Mouse (Mus musculus) limb, embryonic 13.5 days (tissue): ENCODE measurements around the gene Gse1. TPM values are rescaled to one million over a fixed set of nuclear protein-coding genes. Genes with fewer than 3 reads are reported as not detected.
A peak's percentile ranks its signal among the peaks of the same experiment; 100 is the strongest.

Source experiments
- ATAC-seq: fragments of 200-750 bp; cut with Nextera tagmentation; 2 replicates; pipeline ENCODE4 v1.8.0; 2017; ENCODE audit warnings: low read depth, moderate number of reproducible peaks, moderate TSS enrichment; ENCODE audit not compliant: low FRiP score
- H3K27ac ChIP-seq: fragments of 300-500 bp; sonication (generic); 2 replicates; pipeline ENCODE4 v1.5.1; 2015; ENCODE audit warnings: inconsistent platforms, mild to moderate bottlenecking, moderate library complexity
- H3K27me3 ChIP-seq: fragments of 300-500 bp; sonication (generic); 2 replicates; pipeline ENCODE4 v1.6.1; 2015; ENCODE audit warnings: mild to moderate bottlenecking, inconsistent platforms
- H3K36me3 ChIP-seq: fragments of 300-500 bp; sonication (generic); 2 replicates; pipeline ENCODE4 v1.6.1; 2015; ENCODE audit warnings: inconsistent platforms, mild to moderate bottlenecking, moderate library complexity
- H3K4me1 ChIP-seq: fragments of 300-500 bp; sonication (generic); 2 replicates; pipeline ENCODE4 v1.6.1; 2015; ENCODE audit warnings: inconsistent platforms
- H3K4me2 ChIP-seq: fragments of 300-500 bp; sonication (generic); replicated peaks from 2 replicates; pipeline ENCODE4 v1.6.1; 2015; ENCODE audit warnings: inconsistent platforms, mild to moderate bottlenecking, moderate library complexity
- H3K4me3 ChIP-seq: fragments of 300-500 bp; sonication (generic); 2 replicates; pipeline ENCODE4 v1.5.1; 2015; ENCODE audit warnings: moderate library complexity, mild to moderate bottlenecking, inconsistent platforms
- H3K9ac ChIP-seq: fragments of 300-500 bp; sonication (generic); 2 replicates; pipeline ENCODE4 v1.6.1; 2015; ENCODE audit warnings: mild to moderate bottlenecking, inconsistent platforms
- H3K9me3 ChIP-seq: fragments of 300-500 bp; sonication (generic); 2 replicates; pipeline ENCODE4 v1.6.1; 2016; ENCODE audit warnings: inconsistent platforms
- WGBS: fragments of 180-500 bp; shearing (Covaris S2); methylation state at CpG from one replicate; pipeline ENCODE4 v1.1.7; 2015; 5-methylcytosine and 5-hydroxymethylcytosine counted together
- polyA plus RNA-seq: library from polyadenylated mRNA; unstranded; fragments of >200 nt; fragmentation: Nextera tagmentation; extraction: Ambion mirVana; gene quantifications from 2 replicates; pipeline ENCODE4 v1.2.1, GENCODE M21; 2015

Gse1 gene
- polyA plus RNA-seq, 1 experiment from 2014 or later: 6.9 TPM

- H3K36me3 ChIP-seq: no peaks in the 10 kb centered on the region
- no peaks in the 10 kb centered on the region for H3K9me3 ChIP-seq
- no peak overlapping the region for H3K9ac ChIP-seq
- no peaks in the 10 kb centered on the region for H3K27me3 ChIP-seq
- 32% methylated on average over 5 of the region's 5 CpGs for WGBS
- ATAC-seq: no peak
- H3K4me1 ChIP-seq: peaks cover 87% of the 10 kb centered on the region
- H3K27ac ChIP-seq: peak overlapping the region; percentile 48; the same call in 1 of the 2 replicates
- no peak overlapping the region for H3K4me2 ChIP-seq
- no peak overlapping the region for H3K4me3 ChIP-seq
These were observed 68.7 kb downstream of the Gse1 start for GRCm38 (mm10) chr8:120297000-120297399.

GRCm38 (mm10) chr8:120298601-120299532 lies 70.6 kb downstream of the Gse1 start:
- H3K9ac ChIP-seq: peak overlapping the region; percentile 45; the same call in 1 of the 2 replicates
- peak; percentile 68 for ATAC-seq
- H3K36me3 ChIP-seq: no peaks in the 10 kb centered on the region
- H3K9me3 ChIP-seq: no peaks in the 10 kb centered on the region
- H3K27me3 ChIP-seq: no peaks in the 10 kb centered on the region
- peak overlapping the region; percentile 35 for H3K4me2 ChIP-seq
- 0 out of 2 replicates have a peak overlapping the region, but pooled peaks have one; percentile 7 for H3K4me3 ChIP-seq
- WGBS: 25% methylated on average over 22 of the region's 22 CpGs
- peak overlapping the region; percentile 89 for H3K27ac ChIP-seq
- peaks cover 84% of the 10 kb centered on the region for H3K4me1 ChIP-seq

GRCm38 (mm10) chr8:120300601-120301141 lies 72.4 kb downstream of the Gse1 start:
- Histone ChIP-seq H3K27me3 (no peaks in the 10 kb centered on the region), H3K27ac (peak overlapping the region; percentile 39; the same call in 1 of the 2 replicates), H3K4me1 (peaks cover 76% of the 10 kb centered on the region), H3K9me3 (no peaks in the 10 kb centered on the region), H3K4me3 (no peak overlapping the region), H3K36me3 (no peaks in the 10 kb centered on the region), H3K9ac (no peak overlapping the region), H3K4me2 (peak overlapping the region; percentile 37)
- ATAC-seq: no peak
- WGBS: 10% methylated on average over 13 of the region's 13 CpGs

- H3K27ac ChIP-seq: peak overlapping the region; percentile 69; the same call in 1 of the 2 replicates
- no peak for ATAC-seq
- 51% methylated on average over 11 of the region's 11 CpGs for WGBS
These were observed 74.9 kb downstream of the Gse1 start for GRCm38 (mm10) chr8:120302941-120303675.

GRCm38 (mm10) chr8:120304097-120304496 lies 75.8 kb downstream of the Gse1 start:
- H3K27ac ChIP-seq: peak overlapping the region; percentile 69; the same call in 1 of the 2 replicates
- H3K9ac ChIP-seq: peak overlapping the region; percentile 40; the same call in 1 of the 2 replicates

More at GRCm38 (mm10) chr8:120302941-120303675, 74.9 kb downstream of the Gse1 start:
- H3K36me3 ChIP-seq: no peaks in the 10 kb centered on the region
- no peak overlapping the region for H3K4me2 ChIP-seq
- H3K9ac ChIP-seq: 0 out of 2 replicates have a peak overlapping the region, but pooled peaks have one; percentile 19
- H3K27me3 ChIP-seq: no peaks in the 10 kb centered on the region
- H3K9me3 ChIP-seq: no peaks in the 10 kb centered on the region
- no peak overlapping the region for H3K4me3 ChIP-seq
- H3K4me1 ChIP-seq: peaks cover 70% of the 10 kb centered on the region

GRCm38 (mm10) chr8:120305800-120306385 lies 77.6 kb downstream of the Gse1 start:
- Histone ChIP-seq H3K9ac (no peak overlapping the region), H3K36me3 (no peaks in the 10 kb centered on the region), H3K4me3 (no peak overlapping the region), H3K4me1 (peaks cover 65% of the 10 kb centered on the region), H3K9me3 (no peaks in the 10 kb centered on the region), H3K27ac (no peak overlapping the region), H3K27me3 (no peaks in the 10 kb centered on the region), H3K4me2 (no peak overlapping the region)
- no peak for ATAC-seq
- WGBS: 74% methylated on average over 10 of the region's 10 CpGs

More at GRCm38 (mm10) chr8:120304097-120304496, 75.8 kb downstream of the Gse1 start:
- H3K36me3 ChIP-seq: no peaks in the 10 kb centered on the region
- peak overlapping the region; percentile 12 for H3K4me2 ChIP-seq
- H3K27me3 ChIP-seq: no peaks in the 10 kb centered on the region
- ATAC-seq: no peak
- 25% methylated on average over 9 of the region's 9 CpGs for WGBS
- H3K4me3 ChIP-seq: no peak overlapping the region
- H3K4me1 ChIP-seq: peaks cover 70% of the 10 kb centered on the region
- no peaks in the 10 kb centered on the region for H3K9me3 ChIP-seq

GRCm38 (mm10) chr8:120307103-120307502 lies 78.8 kb downstream of the Gse1 start:
- H3K27me3 ChIP-seq: no peaks in the 10 kb centered on the region
- 0 out of 2 replicates have a peak overlapping the region, but pooled peaks have one; percentile 39 for H3K9ac ChIP-seq
- H3K4me2 ChIP-seq: no peak overlapping the region; the same call in 1 of the 2 replicates
- H3K36me3 ChIP-seq: no peaks in the 10 kb centered on the region
- H3K9me3 ChIP-seq: no peaks in the 10 kb centered on the region
- WGBS: 9% methylated on average over 16 of the region's 16 CpGs
- peaks cover 60% of the 10 kb centered on the region for H3K4me1 ChIP-seq
- no peak overlapping the region for H3K4me3 ChIP-seq
- ATAC-seq: no peak
- no peak overlapping the region for H3K27ac ChIP-seq

- H3K4me3 ChIP-seq: no peak overlapping the region
- peaks cover 58% of the 10 kb centered on the region for H3K4me1 ChIP-seq
- no peak overlapping the region for H3K27ac ChIP-seq
- WGBS: 53% methylated on average over 11 of the region's 11 CpGs
- no peaks in the 10 kb centered on the region for H3K36me3 ChIP-seq
- H3K9me3 ChIP-seq: no peaks in the 10 kb centered on the region
- no peak for ATAC-seq
- H3K4me2 ChIP-seq: no peak overlapping the region
- no peaks in the 10 kb centered on the region for H3K27me3 ChIP-seq
- no peak overlapping the region for H3K9ac ChIP-seq
These were observed 79.3 kb downstream of the Gse1 start for GRCm38 (mm10) chr8:120307528-120307927.

- Histone ChIP-seq H3K9me3 (no peaks in the 10 kb centered on the region), H3K27ac (peak overlapping the region; percentile 11; the same call in 1 of the 2 replicates), H3K4me3 (no peak overlapping the region), H3K4me2 (no peak overlapping the region), H3K27me3 (no peaks in the 10 kb centered on the region), H3K9ac (no peak overlapping the region), H3K4me1 (peaks cover 52% of the 10 kb centered on the region), H3K36me3 (no peaks in the 10 kb centered on the region)
- no peak for ATAC-seq
- WGBS: 44% methylated on average over 8 of the region's 8 CpGs
These were observed 79.9 kb downstream of the Gse1 start for GRCm38 (mm10) chr8:120308131-120308530.

GRCm38 (mm10) chr8:120308553-120308952 lies 80.3 kb downstream of the Gse1 start:
- no peak for ATAC-seq
- H3K27ac ChIP-seq: peak overlapping the region; percentile 11; the same call in 1 of the 2 replicates

GRCm38 (mm10) chr8:120309326-120309725 lies 81.1 kb downstream of the Gse1 start:
- WGBS: 57% methylated on average over 18 of the region's 18 CpGs
- no peak overlapping the region for H3K9ac ChIP-seq
- H3K4me1 ChIP-seq: peaks cover 40% of the 10 kb centered on the region
- no peak overlapping the region for H3K27ac ChIP-seq
- H3K4me3 ChIP-seq: no peak overlapping the region
- H3K36me3 ChIP-seq: no peaks in the 10 kb centered on the region
- H3K9me3 ChIP-seq: no peaks in the 10 kb centered on the region
- no peak overlapping the region for H3K4me2 ChIP-seq
- no peaks in the 10 kb centered on the region for H3K27me3 ChIP-seq
- ATAC-seq: no peak

More at GRCm38 (mm10) chr8:120308553-120308952, 80.3 kb downstream of the Gse1 start:
- peaks cover 48% of the 10 kb centered on the region for H3K4me1 ChIP-seq
- H3K9me3 ChIP-seq: no peaks in the 10 kb centered on the region
- H3K4me3 ChIP-seq: no peak overlapping the region
- H3K4me2 ChIP-seq: no peak overlapping the region
- H3K36me3 ChIP-seq: no peaks in the 10 kb centered on the region
- no peak overlapping the region for H3K9ac ChIP-seq
- 53% methylated on average over 9 of the region's 9 CpGs for WGBS
- H3K27me3 ChIP-seq: no peaks in the 10 kb centered on the region
